Mouse (Mus musculus) erythroblast, embryonic 14.5 days (primary cell): Measurements from ENCODE around the gene Olfr1105. TPM values are rescaled to one million over a fixed set of nuclear protein-coding genes. Genes with fewer than 3 reads are reported as not detected.

Source experiments
- H3K27me3 ChIP-seq: 2 replicates; pipeline ENCODE4 v1.6.1; 2012; ENCODE audit warnings: inconsistent platforms; ENCODE audit not compliant: control insufficient read depth
- H3K36me3 ChIP-seq: 2 replicates; pipeline ENCODE4 v1.6.1; 2012; ENCODE audit warnings: mild to moderate bottlenecking, inconsistent platforms; ENCODE audit not compliant: control insufficient read depth
- H3K4me1 ChIP-seq: 2 replicates; pipeline ENCODE4 v1.6.1; 2012; ENCODE audit warnings: inconsistent platforms; ENCODE audit not compliant: control insufficient read depth
- H3K4me3 ChIP-seq: replicated peaks from 2 replicates; pipeline ENCODE3; 2012; ENCODE audit warnings: moderate library complexity, mild to moderate bottlenecking, inconsistent platforms
- H3K9me3 ChIP-seq: 2 replicates; pipeline ENCODE4 v1.6.1; 2012; ENCODE audit warnings: low read length, inconsistent platforms, mixed read lengths; ENCODE audit not compliant: control insufficient read depth
- GATA1 ChIP-seq: IDR thresholded peaks from 2 replicates; pipeline ENCODE4 v1.6.1; 2012; ENCODE audit warnings: low read length, inconsistent platforms, mixed read lengths
- TAL1 ChIP-seq: IDR thresholded peaks from 3 replicates; pipeline ENCODE4 v1.6.1; 2012; ENCODE audit warnings: low read length, inconsistent platforms, mixed read lengths
- polyA plus RNA-seq: library from polyadenylated mRNA; stranded (reverse); fragments of >175 nt; gene quantifications from 2 replicates; pipeline ENCODE4 v1.2.3, GENCODE M21; 2012

Olfr1105 gene
- not detected in 2 replicates for polyA plus RNA-seq

- no peaks in the 10 kb centered on the region for H3K27me3 ChIP-seq
- H3K4me1 ChIP-seq: no peaks in the 10 kb centered on the region
- H3K9me3 ChIP-seq: no peaks in the 10 kb centered on the region
- H3K36me3 ChIP-seq: no peaks in the 10 kb centered on the region
- no peak within 1 kb of the TSS for H3K4me3 ChIP-seq
- TF ChIP-seq GATA1 (no peak), TAL1 (no peak)
Measured at GRCm38 (mm10) chr2:87036431-87036830, at the start of gene Olfr1105. TSS of gene Olfr1105 (minus strand) at chr2:87036531.

- Histone ChIP-seq H3K9me3 (0 out of 2 replicates have a peak, but pooled peaks cover 2% of the 10 kb centered on the region), H3K27me3 (no peaks in the 10 kb centered on the region), H3K36me3 (no peaks in the 10 kb centered on the region), H3K4me3 (no peak within 1 kb of the TSS), H3K4me1 (no peaks in the 10 kb centered on the region)
- no peak for TF ChIP-seq GATA1
- no peak for TF ChIP-seq TAL1
Measured at GRCm38 (mm10) chr2:87075717-87076116, 39.4 kb upstream of the Olfr1105 start, which contains the start of gene Olfr1107. TSS of gene Olfr1107 (minus strand) at chr2:87075817.

- no peaks in the 10 kb centered on the region for H3K9me3 ChIP-seq
- H3K4me3 ChIP-seq: no peak within 1 kb of the TSS
- H3K36me3 ChIP-seq: no peaks in the 10 kb centered on the region
- H3K4me1 ChIP-seq: no peaks in the 10 kb centered on the region
- no peaks in the 10 kb centered on the region for H3K27me3 ChIP-seq
- no peak for TF ChIP-seq GATA1
- no peak for TF ChIP-seq TAL1
Measured at GRCm38 (mm10) chr2:87052173-87052572, 15.8 kb upstream of the Olfr1105 start, which contains the start of gene Olfr1106. TSS of gene Olfr1106 (minus strand) at chr2:87052273.

- Histone ChIP-seq H3K9me3 (no peaks in the 10 kb centered on the region), H3K36me3 (no peaks in the 10 kb centered on the region), H3K4me1 (no peaks in the 10 kb centered on the region), H3K27me3 (no peaks in the 10 kb centered on the region), H3K4me3 (no peak within 1 kb of the TSS)
- no peak for TF ChIP-seq TAL1
- TF ChIP-seq GATA1: no peak
Measured at GRCm38 (mm10) chr2:87026980-87027379, 9.4 kb downstream of the Olfr1105 start, which contains the start of gene Olfr1104. TSS of gene Olfr1104 (minus strand) at chr2:87027080.

GRCm38 (mm10) chr2:86998098-86998497, 38.2 kb downstream of the Olfr1105 start, which contains the start of gene Olfr1102:
TSS of gene Olfr1102 (plus strand) at chr2:86998398.
- no peaks in the 10 kb centered on the region for H3K27me3 ChIP-seq
- no peaks in the 10 kb centered on the region for H3K4me1 ChIP-seq
- H3K9me3 ChIP-seq: 0 out of 2 replicates have a peak, but pooled peaks cover 3% of the 10 kb centered on the region
- no peak within 1 kb of the TSS for H3K4me3 ChIP-seq
- TF ChIP-seq TAL1 (no peak), GATA1 (no peak)
- H3K36me3 ChIP-seq: no peaks in the 10 kb centered on the region

GRCm38 (mm10) chr2:86991121-86991520, 45.2 kb downstream of the Olfr1105 start, which contains the start of gene Olfr1101:
TSS of gene Olfr1101 (minus strand) at chr2:86991221.
- H3K27me3 ChIP-seq: no peaks in the 10 kb centered on the region

More at GRCm38 (mm10) chr2:86991121-86991520, 45.2 kb downstream of the Olfr1105 start, which contains the start of gene Olfr1101:
- Histone ChIP-seq H3K4me1 (no peaks in the 10 kb centered on the region), H3K9me3 (peaks cover 3% of the 10 kb centered on the region; the same call in 1 of the 2 replicates), H3K4me3 (no peak within 1 kb of the TSS), H3K36me3 (no peaks in the 10 kb centered on the region)
- TF ChIP-seq TAL1: no peak
- TF ChIP-seq GATA1: no peak

Other genes with a start within 250 kb of the Olfr1105 start
- not detected in 2 replicates for gene Olfr141, start 226.5 kb downstream of the Olfr1105 start, polyA plus RNA-seq
- gene Olfr1094, start 211.9 kb downstream of the Olfr1105 start, polyA plus RNA-seq: 0.03 TPM in 1 of 2 replicates, not detected in the other
- gene Olfr1095, start 184.8 kb downstream of the Olfr1105 start, polyA plus RNA-seq: not detected in 2 replicates
- not detected in 2 replicates for gene Gm13723, start 161.7 kb downstream of the Olfr1105 start, polyA plus RNA-seq
- not detected in 2 replicates for gene Olfr1097, start 144.3 kb downstream of the Olfr1105 start, polyA plus RNA-seq
- gene Olfr1098, start 112.0 kb downstream of the Olfr1105 start, polyA plus RNA-seq: not detected in 2 replicates
- gene Olfr1099, start 75.8 kb downstream of the Olfr1105 start, polyA plus RNA-seq: 0.01 TPM in 1 of 2 replicates, not detected in the other
- gene Olfr1100, start 56.6 kb downstream of the Olfr1105 start, polyA plus RNA-seq: not detected in 2 replicates
- not detected in 2 replicates for gene Olfr1101, start 45.3 kb downstream of the Olfr1105 start, polyA plus RNA-seq
- gene Olfr1102, start 38.1 kb downstream of the Olfr1105 start, polyA plus RNA-seq: not detected in 2 replicates
- gene Olfr1104, start 9.5 kb downstream of the Olfr1105 start, polyA plus RNA-seq: not detected in 2 replicates
- gene Olfr1106, start 15.7 kb upstream of the Olfr1105 start, polyA plus RNA-seq: not detected in 2 replicates
- gene Olfr1107, start 39.3 kb upstream of the Olfr1105 start, polyA plus RNA-seq: not detected in 2 replicates
- not detected in 2 replicates for gene Olfr1109, start 59.5 kb upstream of the Olfr1105 start, polyA plus RNA-seq
- gene Olfr259, start 78.0 kb upstream of the Olfr1105 start, polyA plus RNA-seq: 0.04 TPM in 1 of 2 replicates, not detected in the other
- gene Olfr1110, start 103.8 kb upstream of the Olfr1105 start, polyA plus RNA-seq: not detected in 2 replicates
- not detected in 2 replicates for gene Olfr1111, start 116.1 kb upstream of the Olfr1105 start, polyA plus RNA-seq
- gene Olfr1112, start 151.3 kb upstream of the Olfr1105 start, polyA plus RNA-seq: not detected in 2 replicates
- not detected in 2 replicates for gene Olfr1113, start 172.4 kb upstream of the Olfr1105 start, polyA plus RNA-seq
- gene Olfr1115, start 211.5 kb upstream of the Olfr1105 start, polyA plus RNA-seq: not detected in 2 replicates
- gene Olfr1116, start 231.0 kb upstream of the Olfr1105 start, polyA plus RNA-seq: under 0.01 TPM in 1 of 2 replicates, not detected in the other